Mouse (Mus musculus) intestine, embryonic 16.5 days (tissue): ENCODE data around the gene Taok3. TPM values are rescaled to one million over a fixed set of nuclear protein-coding genes. Genes with fewer than 3 reads are reported as not detected.
A peak's percentile ranks its signal among the peaks of the same experiment; 100 is the strongest.

Source experiments
- ATAC-seq: fragments of 200-750 bp; cut with Nextera tagmentation; 2 replicates; pipeline ENCODE4 v1.8.0; 2017; ENCODE audit warnings: moderate TSS enrichment, moderate library complexity
- H3K27ac ChIP-seq: fragments of 300-500 bp; sonication (generic); 2 replicates; pipeline ENCODE4 v1.5.1; 2014; ENCODE audit warnings: mild to moderate bottlenecking, low read length
- H3K27me3 ChIP-seq: fragments of 300-500 bp; sonication (generic); replicated peaks from 2 replicates; pipeline ENCODE4 v1.6.1; 2014; ENCODE audit warnings: low read length, control low read depth, mixed read lengths; ENCODE audit not compliant: control insufficient read depth, insufficient read depth
- H3K36me3 ChIP-seq: fragments of 300-500 bp; sonication (generic); 2 replicates; pipeline ENCODE4 v1.6.1; 2014; ENCODE audit warnings: low read length, control low read depth; ENCODE audit not compliant: control insufficient read depth, insufficient read depth
- H3K4me1 ChIP-seq: fragments of 300-500 bp; sonication (generic); 2 replicates; pipeline ENCODE4 v1.6.1; 2014; ENCODE audit warnings: low read length, control low read depth, mixed read lengths; ENCODE audit not compliant: control insufficient read depth, insufficient read depth
- H3K4me2 ChIP-seq: fragments of 300-500 bp; sonication (generic); 2 replicates; pipeline ENCODE4 v1.6.1; 2014; ENCODE audit warnings: low read depth, low read length, control low read depth
- H3K4me3 ChIP-seq: fragments of 300-500 bp; sonication (generic); 2 replicates; pipeline ENCODE4 v1.5.1; 2014; ENCODE audit warnings: mild to moderate bottlenecking, low read length
- H3K9ac ChIP-seq: fragments of 300-500 bp; sonication (generic); 2 replicates; pipeline ENCODE4 v1.6.1; 2014; ENCODE audit warnings: low read depth, low read length
- H3K9me3 ChIP-seq: fragments of 300-500 bp; sonication (generic); 2 replicates; pipeline ENCODE4 v1.6.1; 2016; ENCODE audit warnings: low read length, control low read depth; ENCODE audit not compliant: control insufficient read depth
- WGBS: fragments of 180-500 bp; shearing (Covaris S2); extraction: QIAGEN DNeasy Blood & Tissue Kit; methylation state at CpG from one replicate; pipeline ENCODE4 v1.1.7; 2014; 5-methylcytosine and 5-hydroxymethylcytosine counted together
- polyA plus RNA-seq: library from polyadenylated mRNA; unstranded; fragments of >200 nt; fragmentation: Nextera tagmentation; extraction: Ambion mirVana; gene quantifications from 2 replicates; pipeline ENCODE4 v1.2.1, GENCODE M21; 2015

The Taok3 gene
- polyA plus RNA-seq, 1 experiment from 2014 or later: 51.5 TPM

- 79% methylated on average over 9 of the region's 9 CpGs for WGBS
- Histone ChIP-seq H3K27ac (no peak overlapping the region), H3K36me3 (0 out of 2 replicates have a peak, but pooled peaks cover 9% of the 10 kb centered on the region), H3K4me2 (no peak overlapping the region), H3K27me3 (no peaks in the 10 kb centered on the region), H3K9ac (no peak overlapping the region), H3K4me1 (peaks cover 35% of the 10 kb centered on the region), H3K4me3 (no peak overlapping the region), H3K9me3 (no peaks in the 10 kb centered on the region)
- ATAC-seq: no peak
Observed at GRCm38 (mm10) chr5:117284029-117284428, 164.1 kb downstream of the Taok3 start.

- Histone ChIP-seq H3K27ac (no peak overlapping the region), H3K36me3 (0 out of 2 replicates have a peak, but pooled peaks cover 9% of the 10 kb centered on the region), H3K4me2 (no peak overlapping the region)
Observed at GRCm38 (mm10) chr5:117284682-117285081, 164.8 kb downstream of the Taok3 start.

GRCm38 (mm10) chr5:117285266-117285665 lies 165.3 kb downstream of the Taok3 start:
- no peak overlapping the region for H3K27ac ChIP-seq
- H3K9me3 ChIP-seq: no peaks in the 10 kb centered on the region
- H3K9ac ChIP-seq: 0 out of 2 replicates have a peak overlapping the region, but pooled peaks have one; percentile 10
- H3K4me1 ChIP-seq: peaks cover 23% of the 10 kb centered on the region
- 0 out of 2 replicates have a peak, but pooled peaks cover 9% of the 10 kb centered on the region for H3K36me3 ChIP-seq
- no peak overlapping the region for H3K4me2 ChIP-seq
- no peak overlapping the region for H3K4me3 ChIP-seq
- 81% methylated on average over 4 of the region's 4 CpGs for WGBS
- no peak for ATAC-seq
- no peaks in the 10 kb centered on the region for H3K27me3 ChIP-seq

More at GRCm38 (mm10) chr5:117284682-117285081, 164.8 kb downstream of the Taok3 start:
- no peak for ATAC-seq
- peaks cover 29% of the 10 kb centered on the region for H3K4me1 ChIP-seq
- no peak overlapping the region for H3K4me3 ChIP-seq
- no peak overlapping the region for H3K9ac ChIP-seq
- H3K9me3 ChIP-seq: no peaks in the 10 kb centered on the region
- 63% methylated on average over 7 of the region's 7 CpGs for WGBS
- no peaks in the 10 kb centered on the region for H3K27me3 ChIP-seq

GRCm38 (mm10) chr5:117286286-117286685 lies 166.4 kb downstream of the Taok3 start:
- Histone ChIP-seq H3K27ac (no peak overlapping the region), H3K9me3 (no peaks in the 10 kb centered on the region), H3K27me3 (no peaks in the 10 kb centered on the region), H3K4me2 (peak overlapping the region; percentile 63), H3K36me3 (0 out of 2 replicates have a peak, but pooled peaks cover 8% of the 10 kb centered on the region), H3K4me3 (peak overlapping the region; percentile 86), H3K9ac (peak overlapping the region; percentile 92), H3K4me1 (peaks cover 18% of the 10 kb centered on the region)
- ATAC-seq: no peak
- 42% methylated on average over 3 of the region's 3 CpGs for WGBS

- Histone ChIP-seq H3K27ac (peak within 1 kb of the TSS; percentile 63), H3K9me3 (no peaks in the 10 kb centered on the region), H3K36me3 (0 out of 2 replicates have a peak, but pooled peaks cover 7% of the 10 kb centered on the region), H3K4me2 (peak within 1 kb of the TSS; percentile 63), H3K27me3 (no peaks in the 10 kb centered on the region), H3K9ac (peak within 1 kb of the TSS; percentile 92), H3K4me3 (peak within 1 kb of the TSS; percentile 86), H3K4me1 (peaks cover 18% of the 10 kb centered on the region)
- ATAC-seq: peak; percentile 99
- under 1% methylated on average over 62 of the region's 77 CpGs for WGBS
Observed at GRCm38 (mm10) chr5:117286831-117287822, 167.2 kb downstream of the Taok3 start, which contains the start of gene Pebp1. TSS of gene Pebp1 (minus strand) at chr5:117287625.

GRCm38 (mm10) chr5:117289646-117290045 lies 169.7 kb downstream of the Taok3 start:
- Histone ChIP-seq H3K27ac (no peak overlapping the region), H3K4me1 (peaks cover 18% of the 10 kb centered on the region), H3K36me3 (0 out of 2 replicates have a peak, but pooled peaks cover 2% of the 10 kb centered on the region), H3K9me3 (no peaks in the 10 kb centered on the region), H3K27me3 (no peaks in the 10 kb centered on the region), H3K4me3 (no peak overlapping the region), H3K9ac (no peak overlapping the region), H3K4me2 (no peak overlapping the region)
- ATAC-seq: no peak

- 94% methylated on average over 2 of the region's 2 CpGs for WGBS
- Histone ChIP-seq H3K4me2 (no peak overlapping the region), H3K9ac (no peak overlapping the region), H3K9me3 (no peaks in the 10 kb centered on the region), H3K27me3 (no peaks in the 10 kb centered on the region), H3K4me1 (peaks cover 15% of the 10 kb centered on the region), H3K36me3 (no peaks in the 10 kb centered on the region), H3K4me3 (no peak overlapping the region), H3K27ac (no peak overlapping the region)
- ATAC-seq: no peak
Observed at GRCm38 (mm10) chr5:117290081-117290480, 170.2 kb downstream of the Taok3 start.

GRCm38 (mm10) chr5:117291312-117291711 lies 171.4 kb downstream of the Taok3 start:
- no peak overlapping the region for H3K4me2 ChIP-seq
- WGBS: 83% methylated on average over 3 of the region's 3 CpGs
- H3K27ac ChIP-seq: no peak overlapping the region
- H3K4me1 ChIP-seq: peaks cover 6% of the 10 kb centered on the region; the same call in 1 of the 2 replicates
- no peak for ATAC-seq
- no peak overlapping the region for H3K9ac ChIP-seq
- no peaks in the 10 kb centered on the region for H3K36me3 ChIP-seq
- no peak overlapping the region for H3K4me3 ChIP-seq
- no peaks in the 10 kb centered on the region for H3K27me3 ChIP-seq
- no peaks in the 10 kb centered on the region for H3K9me3 ChIP-seq

- no peaks in the 10 kb centered on the region for H3K27me3 ChIP-seq
- no peaks in the 10 kb centered on the region for H3K9me3 ChIP-seq
- H3K4me3 ChIP-seq: no peak overlapping the region
- no peak overlapping the region for H3K4me2 ChIP-seq
- H3K27ac ChIP-seq: no peak overlapping the region
- no peak overlapping the region for H3K9ac ChIP-seq
- H3K36me3 ChIP-seq: no peaks in the 10 kb centered on the region
- ATAC-seq: 0 out of 2 replicates have a peak, but pooled peaks have one; percentile 14
- 68% methylated on average over 6 of the region's 6 CpGs for WGBS
- H3K4me1 ChIP-seq: peaks cover 5% of the 10 kb centered on the region; the same call in 1 of the 2 replicates
Observed at GRCm38 (mm10) chr5:117292547-117292946, 172.6 kb downstream of the Taok3 start.
